Mouse (Mus musculus) thymus, adult 2 months (tissue): ENCODE measurements around the gene Supt20.

Source experiments
- CTCF ChIP-seq: fragments of 200-500 bp; IDR thresholded peaks from 2 replicates; pipeline ENCODE4 v1.5.1; 2012; ENCODE audit warnings: mild to moderate bottlenecking, control low read depth, low read length, moderate library complexity, borderline replicate concordance; ENCODE audit not compliant: control insufficient read depth, poor library complexity, insufficient read depth; ENCODE audit errors: extremely low read depth
- POLR2A ChIP-seq: fragments of 200-500 bp; IDR thresholded peaks from 2 replicates; pipeline ENCODE4 v1.6.1; 2012; ENCODE audit warnings: mild to moderate bottlenecking, low read length, control low read depth, moderate library complexity; ENCODE audit not compliant: control insufficient read depth, poor library complexity, insufficient read depth; ENCODE audit errors: extremely low read depth

DNA sequence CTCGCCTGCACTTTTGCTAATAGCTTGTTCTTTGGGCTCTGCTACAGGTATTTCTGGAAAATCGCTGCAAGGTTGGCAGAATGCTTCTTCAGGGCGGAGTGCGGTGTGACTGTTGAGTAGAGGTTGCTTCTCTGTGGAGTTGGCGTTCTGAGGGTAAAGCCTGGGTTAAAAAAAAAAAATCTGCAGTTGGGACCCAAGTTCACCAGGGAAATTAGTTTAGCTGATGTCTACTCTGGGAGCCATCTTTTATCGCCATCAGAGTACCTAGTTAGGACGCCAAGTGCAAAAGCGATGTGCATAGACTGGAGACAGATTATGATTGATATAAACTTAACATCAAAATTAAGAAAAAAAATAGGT is 429 bp downstream of the Supt20 start:
- TF ChIP-seq CTCF (no peak), POLR2A (no peak)
